Mouse (Mus musculus): ENCODE measurements around the gene Astn2.

DNA sequence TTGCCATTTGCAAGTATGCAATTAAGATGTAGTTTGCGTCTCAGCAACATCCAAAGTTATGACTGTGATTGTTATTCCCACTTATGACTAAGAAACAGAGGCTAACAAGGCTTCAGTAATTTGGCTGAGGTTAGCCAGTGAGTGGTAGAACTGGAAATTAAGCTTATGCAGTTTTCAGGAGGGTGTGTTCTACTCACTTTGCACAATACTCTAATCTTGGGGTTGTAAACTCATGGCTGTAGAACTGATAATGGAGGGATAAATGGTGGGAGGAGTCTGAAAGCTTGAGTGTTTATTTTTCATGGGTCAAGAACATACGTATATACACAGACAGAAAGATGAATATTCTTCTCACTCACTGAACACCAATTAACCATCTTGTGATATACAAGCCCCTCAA, 499.4 kb downstream of the Astn2 start:
- TF ChIP-seq POLR2A (IDR thresholded peaks at IDR 0.05; ENCODE audit: borderline replicate concordance, low read depth, low read length) (no peak), CTCF (IDR thresholded peaks at IDR 0.05; ENCODE audit: low read depth, low read length) (no peak)
